10 mouse cellular contexts compared by ENCODE assay signal in the genomic region with DNA sequence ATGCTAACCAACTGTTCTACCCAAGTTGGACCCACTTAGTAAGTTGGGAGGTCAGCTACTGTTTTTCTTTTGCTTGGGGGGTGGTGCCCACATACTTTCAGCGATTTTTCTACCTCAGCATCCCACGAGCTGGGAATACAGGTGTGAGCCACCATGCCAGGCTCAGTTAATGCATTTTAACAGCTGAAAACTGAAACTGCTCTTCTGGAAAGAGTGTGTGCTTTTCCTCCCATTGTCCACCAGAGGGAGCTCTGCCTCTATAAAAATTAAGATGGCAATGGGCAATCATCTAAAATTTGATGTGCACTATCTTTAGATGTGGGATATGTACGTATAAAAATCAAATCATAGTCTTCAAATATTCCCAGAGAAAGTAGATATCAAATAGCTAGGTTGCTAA. TPM values are rescaled to one million over a fixed set of nuclear protein-coding genes. Genes with fewer than 3 reads are reported as not detected.
DNase-seq lines count a peak whose midpoint lies in the region; ATAC-seq lines count a peak whose summit lies in the region.
"Had no signal": no experiment of that assay in that cellular context is flagged by ENCODE, and none has a peak within 500 bp of the region (broad histone marks: within the 10 kb centered on the region; RNA-seq: fewer than 3 reads in every experiment).

No protein-coding gene starts in this region.

- H3K27me3 ChIP-seq in embryonic facial prominence, embryonic 11.5 days (ENCODE audit: control insufficient read depth, insufficient read depth, low read length): no peaks in the 10 kb centered on the region
- H3K27me3 ChIP-seq in embryonic facial prominence, embryonic 10.5 days (replicated peaks; ENCODE audit: low read depth, poor library complexity, severe bottlenecking): no peaks in the 10 kb centered on the region
- H3K27me3 ChIP-seq: hindbrain, embryonic 15.5 days; limb, embryonic 15.5 days had no signal

- no peaks in the 10 kb centered on the region for H3K9me3 ChIP-seq in embryonic facial prominence, embryonic 11.5 days (replicated peaks; ENCODE audit: control insufficient read depth, low read length)
- no peaks in the 10 kb centered on the region for H3K9me3 ChIP-seq in embryonic facial prominence, embryonic 10.5 days
- H3K9me3 ChIP-seq: hindbrain, embryonic 15.5 days; limb, embryonic 15.5 days had no signal

- no peaks in the 10 kb centered on the region for H3K4me1 ChIP-seq in embryonic facial prominence, embryonic 11.5 days (ENCODE audit: control insufficient read depth, insufficient read depth, low read length)
- H3K4me1 ChIP-seq in embryonic facial prominence, embryonic 10.5 days: no peaks in the 10 kb centered on the region
- H3K4me1 ChIP-seq: hindbrain, embryonic 15.5 days; limb, embryonic 15.5 days had no signal

- H3K4me2 ChIP-seq in embryonic facial prominence, embryonic 11.5 days (ENCODE audit: low read depth, low read length): no peak overlapping the region
- H3K4me2 ChIP-seq: hindbrain, embryonic 15.5 days; limb, embryonic 15.5 days had no signal

- no peak overlapping the region for H3K9ac ChIP-seq in embryonic facial prominence, embryonic 11.5 days (replicated peaks; ENCODE audit: low read length)
- H3K9ac ChIP-seq: hindbrain, embryonic 15.5 days; limb, embryonic 15.5 days had no signal

- DNase-seq in embryonic facial prominence, embryonic 11.5 days (ENCODE audit: low spot score): peak; percentile 61
- DNase-seq in embryonic facial prominence, embryonic 10.5 days (ENCODE audit: low spot score): no peak
- peak; percentile 21 for DNase-seq in lung, postnatal 14 days
- DNase-seq in lung, postnatal 10 days: no peak
- DNase-seq in ZHBTc4 (ENCODE audit: low read depth, low spot score): peak; percentile 33
- peak; percentile 67 for DNase-seq in naive thymus-derived CD4-positive, alpha-beta T cell, adult 2 months (ENCODE audit: low read depth)
- DNase-seq in layer of hippocampus, postnatal 25 days (ENCODE audit: extremely low spot score in 1 of 2, low spot score in 1 of 2): no peak

- no peak overlapping the region for H3K4me3 ChIP-seq in embryonic facial prominence, embryonic 11.5 days (ENCODE audit: low read depth, low read length)
- no peak overlapping the region for H3K4me3 ChIP-seq in embryonic facial prominence, embryonic 10.5 days
- H3K4me3 ChIP-seq: hindbrain, embryonic 15.5 days; limb, embryonic 15.5 days had no signal

- no peaks in the 10 kb centered on the region for H3K36me3 ChIP-seq in embryonic facial prominence, embryonic 11.5 days (replicated peaks; ENCODE audit: control insufficient read depth, insufficient read depth, low read depth, low read length)
- no peaks in the 10 kb centered on the region for H3K36me3 ChIP-seq in embryonic facial prominence, embryonic 10.5 days (replicated peaks)
- H3K36me3 ChIP-seq: hindbrain, embryonic 15.5 days; limb, embryonic 15.5 days had no signal

- ATAC-seq in embryonic facial prominence, embryonic 11.5 days (replicated peaks; ENCODE audit: insufficient number of reproducible peaks, low FRiP score, low TSS enrichment, low read depth): no peak
- ATAC-seq in activated CD4-positive, CD25-positive, alpha-beta regulatory T cell, adult 4 months: no peak

- WGBS in embryonic facial prominence, embryonic 11.5 days: 20% methylated on average over 3 of the region's 3 CpGs
- WGBS in embryonic facial prominence, embryonic 10.5 days: 24% methylated on average over 3 of the region's 3 CpGs

- no peak overlapping the region for H3K27ac ChIP-seq in embryonic facial prominence, embryonic 11.5 days (replicated peaks; ENCODE audit: low read depth, low read length)
- no peak overlapping the region for H3K27ac ChIP-seq in embryonic facial prominence, embryonic 10.5 days (replicated peaks)
- H3K27ac ChIP-seq: hindbrain, embryonic 15.5 days; limb, embryonic 15.5 days had no signal

RNA-seq across cellular contexts. Expression of a gene that starts 15.3 kb away (rescaled TPM):
- polyA plus RNA-seq in embryonic facial prominence, embryonic 11.5 days (2014; fragmentation: Nextera tagmentation; extraction: Ambion mirVana): 26.3 and 26.9 TPM in 2 replicates
- polyA plus RNA-seq in embryonic facial prominence, embryonic 10.5 days (2016; fragmentation: Nextera tagmentation; extraction: Ambion mirVana): 20.7 and 21.5 TPM in 2 replicates
- 10 to 100 TPM; 19.7 to 20.4 TPM for total RNA-seq in layer of hippocampus, postnatal 25 days (2021)
- 10 to 100 TPM; 24.6 to 32.6 TPM for polyA plus RNA-seq in activated CD4-positive, CD25-positive, alpha-beta regulatory T cell, adult 4 months (2017; shearing (Covaris generic))

RNA-seq across cellular contexts. Expression of a gene that starts 43.5 kb away (rescaled TPM):
- 29.7 and 38.5 TPM in 2 replicates for polyA plus RNA-seq in embryonic facial prominence, embryonic 11.5 days (2014; fragmentation: Nextera tagmentation; extraction: Ambion mirVana)
- polyA plus RNA-seq in embryonic facial prominence, embryonic 10.5 days (2016; fragmentation: Nextera tagmentation; extraction: Ambion mirVana): 25.1 and 28.1 TPM in 2 replicates
- total RNA-seq in layer of hippocampus, postnatal 25 days (2021): 10 to 100 TPM; 24.7 to 25.3 TPM
- 10 to 100 TPM; 20.1 to 27.1 TPM for polyA plus RNA-seq in activated CD4-positive, CD25-positive, alpha-beta regulatory T cell, adult 4 months (2017; shearing (Covaris generic))

RNA-seq across cellular contexts. Expression of a gene that starts 43.6 kb away (rescaled TPM):
- polyA plus RNA-seq in embryonic facial prominence, embryonic 11.5 days (2014; fragmentation: Nextera tagmentation; extraction: Ambion mirVana): 20.1 and 21.4 TPM in 2 replicates
- polyA plus RNA-seq in embryonic facial prominence, embryonic 10.5 days (2016; fragmentation: Nextera tagmentation; extraction: Ambion mirVana): 21.0 and 21.6 TPM in 2 replicates
- 10 to 100 TPM; 30.5 to 35.2 TPM for total RNA-seq in layer of hippocampus, postnatal 25 days (2021)
- 10 to 100 TPM; 12.3 to 12.5 TPM for polyA plus RNA-seq in activated CD4-positive, CD25-positive, alpha-beta regulatory T cell, adult 4 months (2017; shearing (Covaris generic))

Comparison
In these comparisons a context has a peak if more than half of its experiments do, and no peak if none do; other contexts are left out.
1. DNase-seq: peak in embryonic facial prominence, embryonic 11.5 days (single experiment), lung, postnatal 14 days (single experiment), ZHBTc4 (single experiment) and naive thymus-derived CD4-positive, alpha-beta T cell, adult 2 months (single experiment); none in embryonic facial prominence, embryonic 10.5 days (single experiment), lung, postnatal 10 days (single experiment) and layer of hippocampus, postnatal 25 days (0 of 2).